Mouse (Mus musculus) liver, embryonic 14.5 days (tissue): ENCODE data around the gene Smyd5.

ENCODE experiments used
- CTCF ChIP-seq: IDR thresholded peaks from 2 replicates; pipeline ENCODE4 v1.5.1; 2016; ENCODE audit warnings: antibody characterized with exemption, low read depth, control low read depth
- EP300 ChIP-seq: IDR thresholded peaks from 2 replicates; pipeline ENCODE4 v1.6.1; 2016; ENCODE audit warnings: antibody characterized with exemption, low read depth

- TF ChIP-seq CTCF (no peak), EP300 (no peak)
Measured at GRCm38 (mm10) chr6:85483843-85484721, 52.3 kb downstream of the Smyd5 start.
